Mouse (Mus musculus) urinary bladder, postnatal 36 days (tissue): ENCODE data around the gene Ubxn6.
A peak's percentile ranks its signal among the peaks of the same experiment; 100 is the strongest.

Experiments used
- DNase-seq, 2 experiments: peaks; one replicate each; pipeline ENCODE4 v3.0.0; 2022; ENCODE audit warnings: low spot score in 2 of 2, mixed read lengths in 1 of 2

Ubxn6 gene

DNA sequence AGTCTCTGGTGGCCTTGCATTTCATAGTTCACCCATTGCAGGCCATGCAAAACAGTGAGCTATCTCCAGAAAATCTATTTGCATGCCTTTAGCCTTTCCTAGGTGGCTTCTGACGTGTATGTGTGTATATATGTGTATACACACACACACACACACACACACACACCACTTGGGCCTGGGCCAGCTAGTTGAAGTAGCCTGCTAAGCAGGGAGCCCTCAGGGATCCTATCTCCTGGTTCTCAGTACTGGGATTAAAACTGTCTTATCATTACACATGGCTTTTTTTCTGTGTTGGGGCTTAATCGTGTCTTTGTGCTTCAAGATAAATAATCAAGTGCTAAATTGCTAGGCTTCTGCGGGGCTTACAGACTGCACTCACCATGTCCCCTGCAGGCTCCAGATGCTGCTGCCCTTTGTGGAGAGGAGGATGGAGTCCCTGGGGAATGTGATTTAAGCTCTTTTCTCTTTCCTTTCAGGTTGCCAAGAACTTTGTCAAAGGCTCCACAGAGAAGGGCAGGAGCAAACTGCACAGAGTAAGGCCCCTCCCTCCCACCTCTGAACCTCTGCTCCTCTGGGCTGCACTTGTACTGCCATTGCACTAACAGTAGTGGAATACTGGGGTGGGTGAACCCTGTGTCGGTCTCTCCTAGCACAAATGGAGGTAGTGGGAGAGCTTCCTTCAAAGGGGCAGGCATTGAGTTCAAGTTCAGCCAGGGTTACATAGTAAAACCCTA, 18.7 kb downstream of the Ubxn6 start:
- DNase-seq, result no peak

DNA sequence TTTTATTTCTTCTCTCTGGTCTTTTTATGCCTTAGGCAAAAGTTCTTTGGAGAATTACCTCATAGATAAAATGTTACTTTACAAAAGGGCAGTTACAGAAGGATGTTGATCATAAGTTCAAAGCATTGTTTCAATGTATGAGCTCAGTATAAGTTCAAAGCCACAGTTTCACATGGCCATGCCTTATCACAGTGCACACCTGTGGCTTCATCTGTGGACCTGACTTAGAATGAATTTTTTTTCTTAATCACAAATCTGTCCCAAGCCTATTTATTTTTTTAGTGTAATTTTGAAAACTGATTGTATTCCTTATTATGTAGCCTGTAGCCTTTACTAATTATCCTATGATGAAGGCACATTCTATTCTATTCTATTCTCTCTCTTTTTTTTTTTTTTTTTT, 19.9 kb downstream of the Ubxn6 start:
- DNase-seq, result no peak

DNA sequence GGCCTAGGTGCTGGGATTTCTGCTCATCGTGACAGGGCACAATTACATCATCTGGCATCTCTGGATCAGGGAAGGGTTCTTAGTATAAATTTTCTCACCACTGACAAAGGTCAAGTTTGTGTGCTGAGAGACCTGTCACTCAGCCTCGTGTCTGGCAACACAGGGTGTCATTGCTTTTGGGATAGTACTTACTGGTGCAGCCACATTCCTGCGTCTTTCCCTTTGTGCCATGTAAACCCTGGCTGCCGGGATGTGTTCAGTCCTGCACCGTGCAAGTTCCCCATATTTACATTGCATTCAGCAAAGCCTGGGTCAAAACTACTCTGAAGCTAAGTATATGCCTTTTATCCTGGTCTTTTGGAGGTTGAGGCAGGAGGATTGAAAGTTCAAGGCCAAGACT, 23.5 kb downstream of the Ubxn6 start:
- DNase-seq, result no peak

- DNase-seq, result no peak
These were observed 34.0 kb downstream of the Ubxn6 start for GRCm38 (mm10) chr17:56040857-56041163.

DNA sequence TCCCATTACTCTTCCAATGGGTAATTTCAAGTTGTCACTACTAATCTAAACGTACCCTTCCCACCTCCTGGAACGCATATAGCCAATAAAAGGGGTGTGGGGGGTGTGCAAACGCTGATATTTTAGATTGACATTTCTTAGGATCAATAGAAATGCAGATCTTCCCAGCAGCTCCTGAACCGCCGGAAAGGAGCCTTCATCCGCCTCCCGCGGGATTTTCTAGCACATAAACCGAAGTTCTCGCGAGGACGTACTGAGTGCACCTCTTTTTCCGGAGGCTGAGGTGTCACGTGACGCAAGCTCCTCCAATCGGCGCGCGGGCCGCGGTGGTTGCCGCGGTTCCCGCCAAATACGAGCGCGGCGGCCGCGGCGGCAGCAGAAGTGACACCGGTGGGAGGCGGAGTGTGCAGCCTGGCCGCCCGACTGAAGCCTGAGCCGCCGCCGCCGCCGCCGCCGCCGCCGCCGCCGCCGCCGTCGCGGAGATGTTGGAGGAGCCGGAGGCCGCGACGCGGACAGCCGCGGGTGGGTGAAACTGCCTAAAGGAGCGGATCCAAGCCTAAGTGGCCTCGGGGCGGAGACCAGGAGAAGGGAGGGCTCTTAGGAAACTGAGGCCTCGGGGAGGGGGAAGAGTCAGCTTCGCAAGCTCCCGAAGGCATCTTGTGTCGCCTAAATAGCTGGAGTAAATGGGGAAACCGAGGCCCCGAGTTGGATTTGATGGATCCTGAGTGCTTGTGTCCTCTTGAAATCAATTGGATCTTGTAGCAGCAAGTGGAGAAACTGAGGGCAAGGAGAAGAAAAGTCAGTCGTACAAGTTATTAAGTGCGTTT, 34.6 kb downstream of the Ubxn6 start, which contains the start of gene Chaf1a:
Chaf1a (plus strand) TSS at position 410 of the 827 bp plus-strand sequence.
- peak; percentile 91 to 97 for DNase-seq

DNA sequence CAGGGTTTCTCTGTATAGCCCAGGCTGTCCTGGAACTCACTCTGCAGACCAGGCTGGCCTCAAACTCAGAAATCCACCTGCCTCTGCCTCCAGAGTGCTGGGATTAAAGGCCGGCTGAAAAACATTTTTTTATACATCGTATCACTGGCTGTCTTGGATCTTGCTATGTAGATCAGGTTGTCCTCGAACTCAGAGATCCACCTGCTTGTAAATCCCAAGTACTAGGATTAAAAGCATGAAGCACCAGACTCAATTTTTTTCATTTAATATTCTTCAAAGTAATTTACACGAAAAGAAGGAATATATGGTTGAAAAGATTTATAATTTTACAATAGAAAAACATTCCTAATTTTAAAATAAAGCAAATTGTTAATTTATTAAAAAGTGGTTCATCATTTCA, 35.5 kb downstream of the Ubxn6 start:
- DNase-seq, result no peak

- no peak for DNase-seq
These were observed 36.1 kb downstream of the Ubxn6 start for GRCm38 (mm10) chr17:56038583-56039261.

DNA sequence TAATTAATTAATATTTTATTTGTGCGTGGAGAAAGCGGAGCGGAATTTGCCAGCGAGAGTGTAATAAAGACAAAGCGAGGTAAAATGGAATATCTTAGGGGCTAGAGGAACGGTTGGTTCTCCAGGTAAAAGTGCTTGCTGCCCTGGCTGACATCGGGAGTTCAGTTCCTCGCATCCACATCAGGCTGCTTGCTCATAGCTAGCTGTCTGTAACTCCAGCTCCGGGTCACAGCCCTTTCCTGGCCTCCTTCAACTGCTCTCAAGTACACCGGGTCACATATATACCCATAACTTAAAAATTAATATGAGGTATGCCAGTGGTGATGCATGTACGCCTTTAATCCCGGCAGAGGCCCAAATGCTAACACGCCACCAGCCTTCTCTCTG, 37.9 kb downstream of the Ubxn6 start:
- DNase-seq, result no peak

GRCm38 (mm10) chr17:56036176-56036900, 38.5 kb downstream of the Ubxn6 start, which contains the start of gene Sh3gl1:
Sh3gl1 (minus strand) TSS chr17:56036635.
- DNase-seq, result peak; percentile 98 to 99

DNA sequence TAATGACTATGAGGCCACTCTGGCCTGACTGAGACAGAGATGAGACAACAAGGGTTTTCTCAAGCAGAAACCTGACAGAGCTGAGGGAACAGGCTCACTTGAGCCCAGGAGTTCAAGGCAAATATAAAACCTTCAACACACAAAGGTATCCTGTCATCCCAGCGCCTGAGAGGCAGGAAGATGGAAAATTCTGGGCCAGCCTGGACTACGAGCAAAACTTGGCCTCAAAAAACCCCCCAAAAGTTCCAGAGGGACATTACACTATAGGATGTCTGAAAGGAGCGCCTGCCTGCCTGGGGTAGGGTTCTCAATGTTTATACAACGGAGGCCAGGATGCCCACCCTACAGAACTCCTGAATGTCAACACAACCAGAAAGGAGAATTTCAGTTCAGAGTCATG, 39.6 kb downstream of the Ubxn6 start:
- DNase-seq, result no peak

DNA sequence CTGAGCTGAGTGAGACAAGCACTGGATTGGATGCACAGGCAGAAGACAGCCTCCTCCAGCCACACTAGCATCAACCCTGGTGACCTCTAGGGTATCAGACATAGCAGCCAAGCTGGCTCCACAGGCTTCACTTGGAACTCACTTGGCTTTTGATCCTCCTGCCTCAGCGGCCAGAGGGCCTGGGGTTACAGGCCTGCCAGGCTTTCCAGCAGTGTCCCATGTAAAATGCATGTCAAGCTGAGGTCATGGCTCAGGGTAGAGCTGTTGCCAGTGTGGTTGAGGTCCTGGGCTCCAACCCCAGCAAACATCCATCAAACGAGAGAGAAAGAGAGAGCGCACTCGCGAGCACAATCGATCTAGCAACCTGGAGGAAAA, 40.1 kb downstream of the Ubxn6 start:
- no peak for DNase-seq

DNA sequence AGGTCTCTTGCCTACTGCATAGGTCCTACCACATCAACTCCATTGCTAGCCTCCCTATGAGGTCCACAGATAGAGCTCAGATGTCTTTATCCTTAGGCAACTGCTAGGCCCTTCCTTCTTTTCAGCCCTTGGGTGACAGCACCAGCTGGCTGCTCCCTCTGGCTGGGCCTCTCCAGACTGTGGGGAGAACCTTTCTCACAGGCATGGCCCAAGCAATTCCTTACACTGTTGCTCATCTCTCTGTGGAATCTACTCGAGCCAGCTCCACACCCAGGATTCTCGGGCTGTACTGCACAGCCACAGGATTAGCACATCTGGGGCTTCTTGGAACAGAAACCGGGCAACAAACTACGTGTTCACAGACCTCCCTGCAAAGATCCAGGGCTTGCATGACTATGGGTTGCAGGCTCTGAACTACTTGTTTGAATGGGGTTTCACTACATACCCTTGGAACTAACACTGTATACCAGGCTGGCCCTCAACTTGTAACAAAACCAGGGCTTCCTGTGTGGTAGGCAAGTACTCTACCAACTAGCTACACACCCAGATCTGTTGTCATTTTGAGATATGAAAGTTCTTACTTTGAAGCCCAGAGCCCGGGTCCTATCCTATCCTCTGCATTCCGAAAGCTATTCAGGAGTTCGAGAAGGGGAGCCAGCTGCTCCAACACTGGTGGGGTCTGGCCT, 40.6 kb downstream of the Ubxn6 start:
- no peak for DNase-seq

GRCm38 (mm10) chr17:56032831-56033230, 42.0 kb downstream of the Ubxn6 start:
- DNase-seq, result no peak

- DNase-seq, result no peak
These were observed 42.6 kb downstream of the Ubxn6 start for GRCm38 (mm10) chr17:56032127-56032733.

- no peak for DNase-seq
These were observed 43.4 kb downstream of the Ubxn6 start for GRCm38 (mm10) chr17:56031431-56031830.

- DNase-seq, result no peak
These were observed 43.9 kb downstream of the Ubxn6 start for GRCm38 (mm10) chr17:56030919-56031318.

DNA sequence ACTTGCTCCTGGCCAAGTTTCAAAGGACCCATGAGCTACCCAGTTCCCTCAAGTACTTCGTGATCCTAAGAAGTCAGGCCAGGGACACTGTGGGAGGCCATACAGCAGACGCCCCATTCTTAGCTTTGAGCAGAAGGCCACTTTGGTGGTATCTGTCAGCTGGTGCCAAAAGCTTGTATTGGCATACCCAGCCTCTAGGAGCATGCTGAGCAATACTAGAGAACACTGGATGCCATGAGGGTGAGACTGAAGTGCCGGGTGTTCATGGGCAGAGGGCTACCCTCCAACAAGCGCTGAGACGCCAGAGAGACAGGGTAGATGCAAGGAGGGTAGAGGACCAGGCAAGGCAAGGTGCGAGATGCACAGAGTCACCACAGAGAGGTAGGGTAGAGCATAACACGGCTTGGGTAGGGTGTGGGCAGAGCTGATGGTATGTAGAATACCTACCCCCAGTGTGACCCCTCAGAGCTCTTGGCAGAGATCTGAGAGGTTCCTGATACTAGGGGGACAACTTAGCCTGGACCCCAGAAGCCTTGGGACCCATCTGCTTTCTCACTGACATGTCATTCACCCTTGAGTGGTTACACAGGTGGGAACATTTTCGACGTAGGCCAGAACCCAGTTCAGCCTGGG, 44.5 kb downstream of the Ubxn6 start:
- DNase-seq, result no peak

GRCm38 (mm10) chr17:56027801-56028441, 46.9 kb downstream of the Ubxn6 start:
- no peak for DNase-seq

- DNase-seq, result no peak
These were observed 47.9 kb downstream of the Ubxn6 start for GRCm38 (mm10) chr17:56026881-56027280.

DNA sequence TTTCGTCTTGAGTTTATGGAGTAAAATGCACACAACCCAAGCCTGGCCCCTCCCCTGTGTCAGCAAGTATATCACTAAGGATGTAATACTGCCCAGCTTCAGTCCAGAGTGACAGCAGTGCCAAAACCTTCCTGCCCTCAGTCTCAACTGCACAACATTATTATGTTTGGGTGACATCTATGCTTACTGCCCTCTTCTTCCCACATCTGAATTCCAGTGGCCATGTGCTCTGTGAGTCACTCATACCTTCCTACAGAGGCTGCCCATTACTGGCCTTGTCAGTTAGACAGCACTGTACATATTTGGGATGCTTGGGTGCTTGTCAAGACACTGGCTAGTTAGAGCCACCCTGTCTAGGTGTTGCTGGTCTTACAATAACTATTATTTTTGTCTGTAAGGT, 48.5 kb downstream of the Ubxn6 start:
- no peak for DNase-seq
